Mouse (Mus musculus) erythroblast, embryonic 14.5 days (primary cell): ENCODE results near the gene Klf1.

Experiments used
- GATA1 ChIP-seq: IDR thresholded peaks from 2 replicates; pipeline ENCODE4 v1.6.1; 2012; ENCODE audit warnings: low read length, inconsistent platforms, mixed read lengths
- TAL1 ChIP-seq: IDR thresholded peaks from 3 replicates; pipeline ENCODE4 v1.6.1; 2012; ENCODE audit warnings: low read length, inconsistent platforms, mixed read lengths

GRCm38 (mm10) chr8:84874339-84874738 lies 27.4 kb upstream of the Klf1 start:
- TF ChIP-seq GATA1 (no peak), TAL1 (no peak)
